Mouse (Mus musculus): ENCODE measurements around the gene Zfp609. TPM values are rescaled to one million over a fixed set of nuclear protein-coding genes. Genes with fewer than 3 reads are reported as not detected.

The Zfp609 gene
- total and polyA plus RNA-seq, 3 experiments, result 8.7 to 25.5 (median 23.7) TPM

- Histone ChIP-seq H3K4me1 (ENCODE audit: control insufficient read depth, insufficient read depth, low read length) (peaks cover 6% of the 10 kb centered on the region), H3K4me3 (no peak overlapping the region), H3K27ac (no peak overlapping the region), H3K36me3 (ENCODE audit: control insufficient read depth, insufficient read depth, low read length) (peaks cover 5% of the 10 kb centered on the region; the same call in 1 of the 2 replicates), H3K9ac (ENCODE audit: low read depth, low read length) (no peak overlapping the region), H3K27me3 (ENCODE audit: control insufficient read depth, insufficient read depth, low read length) (no peaks in the 10 kb centered on the region), H3K79me2 (replicated peaks; ENCODE audit: control insufficient read depth, insufficient read depth, low read length) (no peaks in the 10 kb centered on the region)
- no peak for TF ChIP-seq EP300 (IDR thresholded peaks at IDR 0.05; ENCODE audit: insufficient read depth, low read depth, low read length)
- no peak for TF ChIP-seq CTCF (IDR thresholded peaks at IDR 0.05)
- TF ChIP-seq POLR2A (IDR thresholded peaks at IDR 0.05; ENCODE audit: insufficient read depth, low read depth, low read length), result no peak
- intact Hi-C loops (cut with DNase I), result no loop called here
- no peak for DNase-seq
- WGBS, result 63% methylated on average over 2 of the region's 2 CpGs
Observed at GRCm38 (mm10) chr9:65746479-65746878, 80.9 kb downstream of the Zfp609 start.

- Histone ChIP-seq H3K79me2 (replicated peaks; ENCODE audit: control insufficient read depth, insufficient read depth, low read length) (no peaks in the 10 kb centered on the region), H3K27me3 (ENCODE audit: control insufficient read depth, insufficient read depth, low read length) (no peaks in the 10 kb centered on the region), H3K36me3 (ENCODE audit: control insufficient read depth, insufficient read depth, low read length) (peaks cover 5% of the 10 kb centered on the region; the same call in 1 of the 2 replicates), H3K9ac (ENCODE audit: low read depth, low read length) (no peak overlapping the region), H3K27ac (no peak overlapping the region), H3K4me3 (no peak overlapping the region), H3K4me1 (ENCODE audit: control insufficient read depth, insufficient read depth, low read length) (peaks cover 6% of the 10 kb centered on the region)
- intact Hi-C loops (cut with DNase I), result no loop called here
- TF ChIP-seq EP300 (IDR thresholded peaks at IDR 0.05; ENCODE audit: insufficient read depth, low read depth, low read length), result no peak
- TF ChIP-seq CTCF (IDR thresholded peaks at IDR 0.05), result no peak
- TF ChIP-seq POLR2A (IDR thresholded peaks at IDR 0.05; ENCODE audit: insufficient read depth, low read depth, low read length), result no peak
- WGBS, result 87% methylated on average over 5 of the region's 5 CpGs
- no peak for DNase-seq
Observed at GRCm38 (mm10) chr9:65745456-65745855, 81.9 kb downstream of the Zfp609 start.

- WGBS, result 36% methylated on average over 4 of the region's 4 CpGs
- H3K9ac ChIP-seq (ENCODE audit: low read depth, low read length), result no peak overlapping the region
- H3K79me2 ChIP-seq (replicated peaks; ENCODE audit: control insufficient read depth, insufficient read depth, low read length), result no peaks in the 10 kb centered on the region
- no peak for TF ChIP-seq CTCF (IDR thresholded peaks at IDR 0.05)
- no peak for TF ChIP-seq POLR2A (IDR thresholded peaks at IDR 0.05; ENCODE audit: insufficient read depth, low read depth, low read length)
- no peak for TF ChIP-seq EP300 (IDR thresholded peaks at IDR 0.05; ENCODE audit: insufficient read depth, low read depth, low read length)
- H3K4me1 ChIP-seq (ENCODE audit: control insufficient read depth, insufficient read depth, low read length), result peaks cover 6% of the 10 kb centered on the region
- DNase-seq, result peak; percentile 33 to 49
- peaks cover 5% of the 10 kb centered on the region; the same call in 1 of the 2 replicates for H3K36me3 ChIP-seq (ENCODE audit: control insufficient read depth, insufficient read depth, low read length)
- H3K4me3 ChIP-seq, result no peak overlapping the region
- peak overlapping the region; percentile 49; the same call in 1 of the 2 replicates for H3K27ac ChIP-seq
- intact Hi-C loops (cut with DNase I), result no loop called here
- no peaks in the 10 kb centered on the region for H3K27me3 ChIP-seq (ENCODE audit: control insufficient read depth, insufficient read depth, low read length)
Observed at GRCm38 (mm10) chr9:65744171-65745082, 82.9 kb downstream of the Zfp609 start.

GRCm38 (mm10) chr9:65743809-65744170 lies 83.6 kb downstream of the Zfp609 start:
- Histone ChIP-seq H3K9ac (ENCODE audit: low read depth, low read length) (no peak overlapping the region), H3K36me3 (ENCODE audit: control insufficient read depth, insufficient read depth, low read length) (peaks cover 5% of the 10 kb centered on the region; the same call in 1 of the 2 replicates), H3K4me1 (ENCODE audit: control insufficient read depth, insufficient read depth, low read length) (peaks cover 6% of the 10 kb centered on the region), H3K27me3 (ENCODE audit: control insufficient read depth, insufficient read depth, low read length) (no peaks in the 10 kb centered on the region), H3K4me3 (no peak overlapping the region), H3K27ac (peak overlapping the region; percentile 10; the same call in 1 of the 2 replicates), H3K79me2 (replicated peaks; ENCODE audit: control insufficient read depth, insufficient read depth, low read length) (no peaks in the 10 kb centered on the region)
- intact Hi-C loops (cut with DNase I), result no loop called here
- TF ChIP-seq POLR2A (IDR thresholded peaks at IDR 0.05; ENCODE audit: insufficient read depth, low read depth, low read length) (no peak), EP300 (IDR thresholded peaks at IDR 0.05; ENCODE audit: insufficient read depth, low read depth, low read length) (no peak), CTCF (IDR thresholded peaks at IDR 0.05) (no peak)
- DNase-seq, result no peak

- Histone ChIP-seq H3K4me1 (ENCODE audit: control insufficient read depth, insufficient read depth, low read length) (peaks cover 6% of the 10 kb centered on the region), H3K27me3 (ENCODE audit: control insufficient read depth, insufficient read depth, low read length) (no peaks in the 10 kb centered on the region), H3K4me3 (no peak overlapping the region), H3K79me2 (replicated peaks; ENCODE audit: control insufficient read depth, insufficient read depth, low read length) (no peaks in the 10 kb centered on the region), H3K9ac (ENCODE audit: low read depth, low read length) (no peak overlapping the region), H3K27ac (no peak overlapping the region), H3K36me3 (ENCODE audit: control insufficient read depth, insufficient read depth, low read length) (peaks cover 5% of the 10 kb centered on the region; the same call in 1 of the 2 replicates)
- DNase-seq, result no peak
- TF ChIP-seq POLR2A (IDR thresholded peaks at IDR 0.05; ENCODE audit: insufficient read depth, low read depth, low read length) (no peak), EP300 (IDR thresholded peaks at IDR 0.05; ENCODE audit: insufficient read depth, low read depth, low read length) (no peak), CTCF (IDR thresholded peaks at IDR 0.05) (no peak)
- intact Hi-C loops (cut with DNase I), result no loop called here
Observed at GRCm38 (mm10) chr9:65743322-65743721, 84.0 kb downstream of the Zfp609 start.

DNA sequence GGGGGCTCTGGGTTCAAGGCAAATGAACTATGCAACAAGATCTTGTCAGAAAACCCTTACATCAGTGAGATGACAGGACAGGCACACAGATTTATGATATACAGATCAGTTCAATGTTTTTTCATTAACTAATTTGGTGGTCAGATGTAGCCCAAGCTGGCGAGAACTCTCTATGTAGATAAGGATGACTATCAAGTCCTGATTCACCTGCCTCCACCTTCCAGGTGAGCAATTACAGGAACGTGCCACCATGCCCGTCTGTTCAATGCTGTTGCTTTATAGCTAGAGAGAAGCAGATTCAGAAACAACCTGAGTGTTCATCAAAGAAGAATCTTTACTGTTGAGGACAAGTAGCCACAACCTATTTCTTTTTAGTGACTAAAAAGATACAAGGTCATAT lies 84.6 kb downstream of the Zfp609 start:
- TF ChIP-seq CTCF (IDR thresholded peaks at IDR 0.05), result no peak
- TF ChIP-seq EP300 (IDR thresholded peaks at IDR 0.05; ENCODE audit: insufficient read depth, low read depth, low read length), result no peak
- TF ChIP-seq POLR2A (IDR thresholded peaks at IDR 0.05; ENCODE audit: insufficient read depth, low read depth, low read length), result no peak
- Histone ChIP-seq H3K4me1 (ENCODE audit: control insufficient read depth, insufficient read depth, low read length) (peaks cover 6% of the 10 kb centered on the region), H3K9ac (ENCODE audit: low read depth, low read length) (no peak overlapping the region), H3K27ac (no peak overlapping the region), H3K36me3 (ENCODE audit: control insufficient read depth, insufficient read depth, low read length) (peaks cover 5% of the 10 kb centered on the region; the same call in 1 of the 2 replicates), H3K79me2 (replicated peaks; ENCODE audit: control insufficient read depth, insufficient read depth, low read length) (no peaks in the 10 kb centered on the region), H3K27me3 (ENCODE audit: control insufficient read depth, insufficient read depth, low read length) (no peaks in the 10 kb centered on the region), H3K4me3 (no peak overlapping the region)
- 97% methylated on average over 3 of the region's 3 CpGs for WGBS
- intact Hi-C loops (cut with DNase I), result no loop called here
- no peak for DNase-seq

All from heart, adult 2 months (tissue).